Mouse (Mus musculus): Measurements from ENCODE around the gene BC051019.

DNA sequence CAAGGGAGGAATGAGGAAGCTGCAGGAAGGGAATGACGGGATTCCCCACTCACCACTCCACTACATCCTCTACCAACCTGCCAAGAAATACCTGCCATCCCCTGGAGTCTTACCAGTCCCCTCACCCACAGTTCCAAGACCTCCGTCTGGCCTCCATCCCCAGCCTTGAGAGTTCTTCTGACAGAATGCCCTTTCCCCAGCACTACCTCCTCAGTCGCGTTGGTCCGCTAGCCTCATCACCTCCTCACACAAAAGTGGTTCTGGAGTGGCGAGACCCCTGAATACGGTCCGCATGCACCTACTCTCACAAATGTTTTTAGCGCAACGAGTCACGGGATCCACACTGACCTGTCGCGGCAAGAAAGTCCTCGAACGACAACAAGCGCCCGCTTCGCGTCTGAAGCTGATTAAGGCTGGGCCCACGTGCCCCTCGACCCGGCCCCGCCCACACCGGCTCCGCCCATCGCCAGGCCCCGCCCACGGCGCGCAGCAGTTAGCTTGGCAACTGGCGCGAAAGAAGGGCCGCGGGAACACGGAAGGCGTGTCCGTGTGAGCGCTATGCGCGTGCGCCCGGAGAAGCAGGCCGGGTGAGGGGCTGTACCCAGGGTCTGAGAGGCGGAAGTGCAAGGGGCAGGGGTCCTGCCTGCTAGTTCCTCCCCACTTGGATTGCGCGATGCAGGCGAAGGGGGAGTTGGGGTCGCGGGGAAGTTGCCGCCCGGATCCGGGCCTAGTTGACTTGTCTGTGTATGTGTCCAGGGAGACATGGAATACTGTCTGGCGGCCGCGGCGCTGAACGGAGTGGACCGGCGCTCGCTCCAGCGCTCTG, 20.2 kb downstream of the BC051019 start, which contains the start of the genes St5 and Akip1:
- no peak for TF ChIP-seq CTCF (IDR thresholded peaks at IDR 0.05; ENCODE audit: insufficient read depth, low read length)
- peak; percentile 84; the same call in 1 of the 2 replicates for TF ChIP-seq POLR2A (IDR thresholded peaks at IDR 0.05; ENCODE audit: borderline replicate concordance, extremely low read depth, low read depth, low read length)

All from lung, adult 2 months (tissue).